Mouse (Mus musculus): ENCODE data around the gene Prdm2.
A peak's percentile ranks its signal among the peaks of the same experiment; 100 is the strongest.

The Prdm2 gene

DNA sequence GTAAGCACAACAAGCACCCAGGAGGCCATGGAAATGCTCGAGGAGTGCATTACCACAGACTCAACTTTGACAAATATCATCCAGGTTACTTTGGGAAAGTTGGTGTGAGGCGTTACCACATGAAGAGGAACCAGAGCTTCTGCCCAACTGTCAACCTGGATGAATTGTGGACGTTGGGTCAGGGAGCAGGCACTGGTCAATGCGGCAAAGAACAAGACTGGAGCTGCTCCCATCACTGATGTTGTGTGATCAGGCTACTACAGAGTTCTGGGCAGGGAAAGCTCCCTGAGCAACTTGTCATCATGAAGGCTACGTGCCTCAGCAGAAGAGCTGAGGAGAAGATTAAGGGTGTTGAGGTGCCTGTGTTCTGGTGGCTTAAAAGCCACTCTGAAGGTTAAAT lies 60.2 kb downstream of the Prdm2 start:
- DNase-seq: no peak

GRCm38 (mm10) chr4:143151267-143151666 lies 61.5 kb downstream of the Prdm2 start:
- DNase-seq: no peak

- DNase-seq: no peak
Observed at GRCm38 (mm10) chr4:143147666-143148065, 65.1 kb downstream of the Prdm2 start.

- no peak for DNase-seq
Observed at GRCm38 (mm10) chr4:143143615-143144014, 69.2 kb downstream of the Prdm2 start.

DNA sequence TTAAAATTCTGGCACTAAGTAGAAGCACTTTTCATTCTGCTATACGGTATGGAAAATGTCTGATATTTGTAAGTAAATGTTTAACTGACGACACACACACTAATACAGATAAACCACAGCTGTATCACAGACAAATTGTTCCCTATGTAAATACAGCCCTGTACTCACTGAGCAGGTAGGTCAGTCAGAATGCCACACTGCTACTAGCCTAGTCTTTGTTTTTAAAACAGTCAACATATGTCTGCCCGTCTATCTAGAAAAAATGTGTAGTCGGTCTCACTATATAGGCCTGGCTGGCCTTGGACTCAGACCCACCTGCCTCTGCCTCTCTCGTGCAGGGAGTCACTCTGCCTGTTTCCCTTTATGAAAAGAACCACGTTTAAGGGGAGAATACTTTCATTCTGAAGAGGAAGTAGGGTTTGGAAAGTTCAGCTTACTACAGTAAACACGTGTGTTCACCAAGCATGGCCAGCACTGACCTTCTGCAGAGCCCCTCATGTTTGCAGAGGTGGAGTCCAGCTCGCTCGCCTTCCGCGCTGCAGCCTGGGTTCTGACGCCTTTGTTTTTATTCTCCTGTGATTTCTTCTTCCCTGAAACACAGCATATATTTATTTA lies 71.0 kb downstream of the Prdm2 start:
- DNase-seq: no peak

DNA sequence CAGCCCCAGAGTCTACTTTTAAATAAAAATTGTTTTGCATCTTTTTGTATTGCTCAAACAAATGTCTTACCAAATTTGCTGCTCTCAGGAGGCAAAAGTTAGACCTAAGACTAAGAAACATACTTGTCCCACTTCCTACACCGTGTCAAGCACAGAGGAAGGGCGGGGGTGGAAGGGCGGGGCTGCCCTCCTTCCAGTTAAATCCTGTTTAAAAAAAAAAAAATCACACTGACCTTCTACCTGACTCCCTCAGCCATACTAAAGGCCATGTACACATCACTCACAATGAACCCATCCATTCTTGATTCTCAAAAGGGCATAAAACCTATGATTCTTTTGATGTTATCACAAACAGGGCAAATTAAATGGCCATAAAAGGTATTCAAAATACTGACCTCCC lies 71.9 kb downstream of the Prdm2 start:
- DNase-seq: no peak

GRCm38 (mm10) chr4:143132433-143132832 lies 80.4 kb downstream of the Prdm2 start:
- DNase-seq: no peak

DNA sequence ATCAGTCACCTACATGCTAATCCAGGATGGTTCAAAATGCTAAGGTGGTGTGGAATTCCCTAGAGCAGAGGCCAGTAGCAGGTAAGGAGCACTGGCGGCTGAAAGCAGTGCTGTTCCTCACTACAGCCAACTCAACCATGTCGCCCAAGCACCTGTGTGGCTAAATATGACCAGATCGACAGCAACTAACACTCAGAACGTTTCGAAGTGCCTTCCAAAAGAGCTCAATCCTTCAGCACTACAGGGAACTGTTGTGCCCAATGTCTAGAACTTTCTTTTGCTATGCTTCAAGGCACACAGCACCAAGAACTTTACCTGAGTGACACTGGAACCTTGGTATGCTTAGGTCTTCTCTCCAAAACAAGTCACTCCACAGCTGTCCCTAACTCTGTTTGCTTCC lies 82.4 kb downstream of the Prdm2 start:
- no peak for DNase-seq

- DNase-seq: no peak
Observed at GRCm38 (mm10) chr4:143129261-143129760, 83.5 kb downstream of the Prdm2 start.

GRCm38 (mm10) chr4:143127171-143127570 lies 85.6 kb downstream of the Prdm2 start:
- no peak for DNase-seq

- no peak for DNase-seq
Observed at GRCm38 (mm10) chr4:143126476-143126875, 86.3 kb downstream of the Prdm2 start.

- DNase-seq: no peak
Observed at GRCm38 (mm10) chr4:143125290-143125689, 87.5 kb downstream of the Prdm2 start.

GRCm38 (mm10) chr4:143123043-143123442 lies 89.8 kb downstream of the Prdm2 start:
- no peak for DNase-seq

GRCm38 (mm10) chr4:143121174-143121573 lies 91.6 kb downstream of the Prdm2 start:
- DNase-seq: no peak

GRCm38 (mm10) chr4:143120008-143120407 lies 92.8 kb downstream of the Prdm2 start:
- DNase-seq: peak; percentile 38

- peak; percentile 48 for DNase-seq
Observed at GRCm38 (mm10) chr4:143118843-143119242, 94.0 kb downstream of the Prdm2 start.

DNA sequence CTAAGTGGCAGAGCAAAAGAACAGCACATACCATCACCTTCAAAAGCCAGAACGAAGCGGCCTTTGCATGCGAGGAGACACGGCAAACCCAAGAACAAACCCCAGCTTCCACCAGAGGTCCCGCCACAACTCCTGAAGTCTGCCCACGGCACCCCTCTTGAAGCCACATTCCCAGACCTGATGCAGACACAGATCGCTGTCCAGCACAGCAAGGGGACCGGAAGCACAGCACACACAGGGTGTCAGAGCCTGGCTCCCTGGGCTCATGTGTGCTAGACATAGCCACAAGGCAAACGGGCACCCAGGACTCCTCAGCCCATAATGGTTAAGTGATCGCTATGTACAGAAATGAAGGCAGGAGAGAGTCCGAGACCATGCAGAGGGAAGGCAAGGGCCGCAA lies 96.9 kb downstream of the Prdm2 start:
- no peak for DNase-seq

- DNase-seq: no peak
Observed at GRCm38 (mm10) chr4:143114232-143114979, 98.4 kb downstream of the Prdm2 start.

GRCm38 (mm10) chr4:143112985-143113384 lies 99.8 kb downstream of the Prdm2 start:
- peak; percentile 56 for DNase-seq

DNA sequence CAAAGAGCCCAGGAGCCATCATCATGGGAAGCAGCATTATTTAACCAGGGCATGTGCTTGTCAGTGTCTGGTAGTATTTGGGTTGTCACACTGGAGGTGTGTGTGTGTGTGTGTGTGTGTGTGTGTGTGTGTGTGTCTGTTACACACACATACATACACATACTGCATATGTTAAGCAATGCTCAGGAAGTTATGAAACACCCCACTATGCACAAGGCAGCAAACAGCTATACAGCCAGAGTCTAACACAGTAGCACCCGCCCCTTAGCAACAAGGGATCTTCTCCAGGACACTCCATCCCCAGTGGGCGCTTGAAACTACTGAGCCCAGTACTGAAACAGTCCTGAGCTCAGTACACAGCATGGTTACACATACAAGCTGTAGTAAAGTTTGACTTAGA lies 100.4 kb downstream of the Prdm2 start:
- DNase-seq: no peak

- no peak for DNase-seq
Observed at GRCm38 (mm10) chr4:143111872-143112271, 100.9 kb downstream of the Prdm2 start.

DNA sequence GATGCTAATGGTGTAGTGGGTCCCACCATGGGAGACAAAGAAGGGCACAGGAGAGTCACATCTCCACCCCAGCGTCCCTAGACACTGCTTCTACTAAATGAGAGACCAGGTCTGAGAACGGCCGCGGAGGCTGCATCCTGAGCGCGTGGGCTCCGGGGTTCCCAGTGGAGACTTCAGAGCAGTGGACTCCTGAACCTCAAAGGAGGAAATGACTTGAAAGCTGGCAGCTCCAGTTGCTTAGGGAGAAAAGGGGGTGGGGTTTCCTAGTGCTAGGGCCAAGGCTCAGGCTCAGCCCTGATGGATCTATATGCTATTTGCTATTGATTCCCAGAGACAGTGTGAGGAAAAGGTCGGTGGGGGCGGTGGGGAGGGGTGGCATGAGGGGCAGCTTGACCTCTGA lies 104.2 kb downstream of the Prdm2 start:
- no peak for DNase-seq

DNA sequence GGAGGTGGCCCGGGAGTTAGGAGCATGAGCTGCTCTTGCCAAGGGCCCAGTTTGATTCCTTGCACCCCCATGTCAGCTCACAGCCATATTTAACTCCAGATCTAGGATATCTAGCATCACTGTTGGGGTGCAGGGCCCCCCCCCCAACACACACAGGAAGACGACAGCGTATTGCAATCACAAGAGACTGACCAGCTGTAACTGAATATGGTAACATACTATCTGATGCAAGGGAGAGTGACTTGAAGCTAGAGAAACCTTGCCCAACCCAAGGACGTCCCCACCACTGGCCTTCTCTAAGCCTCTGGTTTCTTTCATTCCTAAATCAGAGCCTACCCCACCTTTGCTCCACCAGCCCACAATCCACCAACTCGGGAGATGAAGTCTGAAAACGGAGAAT lies 105.8 kb downstream of the Prdm2 start:
- DNase-seq: no peak

DNA sequence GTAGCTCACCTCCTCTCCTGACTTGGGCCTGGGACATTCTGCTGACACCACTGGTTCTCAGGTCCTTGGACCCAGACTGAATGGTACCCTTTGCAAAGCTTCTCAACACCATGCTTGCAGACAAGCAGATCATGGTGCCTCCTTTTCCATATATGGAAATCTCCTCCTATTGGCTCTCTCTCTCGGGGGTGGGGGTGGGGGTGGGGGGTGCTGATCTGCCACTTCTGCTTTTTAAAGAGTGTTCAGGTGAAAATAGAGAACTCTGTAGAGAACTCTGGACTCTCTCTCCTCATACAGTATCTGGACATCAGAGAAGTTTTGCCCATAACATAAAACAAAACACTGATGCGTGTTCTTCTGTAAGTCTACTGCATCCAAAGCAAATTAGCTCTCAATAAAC lies 106.2 kb downstream of the Prdm2 start:
- DNase-seq: no peak

GRCm38 (mm10) chr4:143104739-143105138 lies 108.1 kb downstream of the Prdm2 start:
- no peak for DNase-seq
